Mouse (Mus musculus): ENCODE measurements around the gene Yars. TPM values are rescaled to one million over a fixed set of nuclear protein-coding genes. Genes with fewer than 3 reads are reported as not detected.
A peak's percentile ranks its signal among the peaks of the same experiment; 100 is the strongest.
"Not testable (repeated sequence)": the region's sequence is repeated elsewhere in the genome, so short reads cannot be mapped to it uniquely, and the experiment has no call there.

Yars gene
- polyA plus RNA-seq, 1 experiment from 2014 or later, result 80.2 TPM

- Histone ChIP-seq H3K27me3 (no peaks in the 10 kb centered on the region), H3K36me3 (peaks cover 24% of the 10 kb centered on the region), H3K27ac (peak overlapping the region; percentile 82; the same call in 1 of the 2 replicates), H3K4me2 (peak overlapping the region; percentile 86), H3K4me3 (replicated peaks) (peak overlapping the region; percentile 96), H3K4me1 (replicated peaks) (peaks cover 19% of the 10 kb centered on the region), H3K9me3 (no peaks in the 10 kb centered on the region), H3K9ac (replicated peaks) (peak overlapping the region; percentile 70)
- 5% methylated on average over 12 of the region's 12 CpGs for WGBS
- no peak for ATAC-seq (ENCODE audit: insufficient number of reproducible peaks, insufficient read depth, low FRiP score, low TSS enrichment, low read depth)
Measured at GRCm38 (mm10) chr4:129190538-129190937, 978 bp downstream of the Yars start.

GRCm38 (mm10) chr4:129191691-129192090, 2.1 kb downstream of the Yars start:
- Histone ChIP-seq H3K4me3 (replicated peaks) (no peak overlapping the region), H3K27me3 (no peaks in the 10 kb centered on the region), H3K27ac (no peak overlapping the region), H3K4me1 (replicated peaks) (peaks cover 19% of the 10 kb centered on the region), H3K36me3 (peaks cover 34% of the 10 kb centered on the region), H3K9ac (replicated peaks) (no peak overlapping the region), H3K4me2 (peak overlapping the region; percentile 86; the same call in 1 of the 2 replicates), H3K9me3 (no peaks in the 10 kb centered on the region)
- no peak for ATAC-seq (ENCODE audit: insufficient number of reproducible peaks, insufficient read depth, low FRiP score, low TSS enrichment, low read depth)
- WGBS, result 72% methylated on average over 5 of the region's 5 CpGs

DNA sequence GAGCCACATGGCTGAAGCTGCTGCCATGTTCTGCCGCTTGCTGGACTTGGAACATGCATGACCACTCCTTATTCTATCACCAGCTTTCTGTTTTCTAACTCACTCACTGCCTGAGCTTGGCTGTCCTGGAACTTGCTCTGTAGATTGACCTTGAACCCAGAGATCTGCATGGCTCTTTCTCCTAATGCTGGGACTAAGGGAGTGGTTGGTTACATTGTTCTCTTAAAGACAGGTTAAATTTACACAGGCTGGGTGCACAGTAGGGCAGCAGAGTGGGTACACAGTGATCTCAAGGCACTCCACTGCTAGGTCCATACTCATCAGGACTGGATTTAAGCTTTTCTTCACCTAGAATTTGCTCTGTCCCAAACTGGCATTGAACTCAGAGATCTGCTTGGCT, 4.7 kb downstream of the Yars start:
- Histone ChIP-seq H3K9ac (replicated peaks) (no peak overlapping the region), H3K36me3 (peaks cover 54% of the 10 kb centered on the region), H3K9me3 (no peaks in the 10 kb centered on the region), H3K4me2 (no peak overlapping the region), H3K4me3 (replicated peaks) (no peak overlapping the region), H3K27me3 (no peaks in the 10 kb centered on the region), H3K27ac (no peak overlapping the region), H3K4me1 (replicated peaks) (peaks cover 14% of the 10 kb centered on the region)
- no peak for ATAC-seq (ENCODE audit: insufficient number of reproducible peaks, insufficient read depth, low FRiP score, low TSS enrichment, low read depth)
- WGBS, result 95% methylated on average over 1 of the region's 1 CpGs

DNA sequence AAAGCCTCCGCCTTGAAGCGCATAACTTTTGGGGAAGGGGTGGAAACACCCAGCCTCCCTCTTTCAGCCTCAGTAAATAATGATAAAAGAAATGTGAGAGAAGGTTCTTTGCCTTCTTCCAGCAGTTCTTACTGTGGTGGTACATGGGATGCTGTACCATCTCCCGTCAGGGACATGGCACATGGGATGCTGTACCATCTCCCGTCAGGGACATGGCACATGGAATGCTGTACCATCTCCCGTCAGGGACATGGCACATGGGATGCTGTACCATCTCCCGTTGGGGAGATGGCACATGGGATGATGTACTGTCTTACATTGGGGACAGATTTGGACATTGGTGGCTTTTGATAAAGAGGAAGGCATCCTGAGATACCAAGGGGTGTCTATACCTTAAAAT, 8.0 kb downstream of the Yars start:
- no peak overlapping the region for H3K4me2 ChIP-seq
- no peak for ATAC-seq (ENCODE audit: insufficient number of reproducible peaks, insufficient read depth, low FRiP score, low TSS enrichment, low read depth)
- 96% methylated on average over 6 of the region's 6 CpGs for WGBS
- H3K4me1 ChIP-seq (replicated peaks), result no peaks in the 10 kb centered on the region
- no peaks in the 10 kb centered on the region for H3K9me3 ChIP-seq
- peaks cover 82% of the 10 kb centered on the region for H3K36me3 ChIP-seq
- no peak overlapping the region for H3K4me3 ChIP-seq (replicated peaks)
- H3K9ac ChIP-seq (replicated peaks), result no peak overlapping the region
- no peaks in the 10 kb centered on the region for H3K27me3 ChIP-seq
- H3K27ac ChIP-seq, result no peak overlapping the region

- no peaks in the 10 kb centered on the region for H3K9me3 ChIP-seq
- ATAC-seq (ENCODE audit: insufficient number of reproducible peaks, insufficient read depth, low FRiP score, low TSS enrichment, low read depth), result no peak
- H3K4me1 ChIP-seq (replicated peaks), result no peaks in the 10 kb centered on the region
- no peak overlapping the region for H3K4me3 ChIP-seq (replicated peaks)
- H3K27me3 ChIP-seq, result no peaks in the 10 kb centered on the region
- H3K27ac ChIP-seq, result no peak overlapping the region
- H3K9ac ChIP-seq (replicated peaks), result no peak overlapping the region
- peaks cover 94% of the 10 kb centered on the region for H3K36me3 ChIP-seq
- WGBS, result 94% methylated on average over 10 of the region's 10 CpGs
- H3K4me2 ChIP-seq, result no peak overlapping the region
Measured at GRCm38 (mm10) chr4:129204655-129205054, 15.1 kb downstream of the Yars start.

- H3K4me1 ChIP-seq (replicated peaks), result no peaks in the 10 kb centered on the region
- no peak overlapping the region for H3K9ac ChIP-seq (replicated peaks)
- no peak overlapping the region for H3K4me3 ChIP-seq (replicated peaks)
- no peak for ATAC-seq (ENCODE audit: insufficient number of reproducible peaks, insufficient read depth, low FRiP score, low TSS enrichment, low read depth)
- no peak overlapping the region for H3K4me2 ChIP-seq
- peaks cover 94% of the 10 kb centered on the region for H3K36me3 ChIP-seq
- no peak overlapping the region for H3K27ac ChIP-seq
- 88% methylated on average over 8 of the region's 8 CpGs for WGBS
- no peaks in the 10 kb centered on the region for H3K9me3 ChIP-seq
- no peaks in the 10 kb centered on the region for H3K27me3 ChIP-seq
Measured at GRCm38 (mm10) chr4:129206792-129207191, 17.2 kb downstream of the Yars start.

GRCm38 (mm10) chr4:129209504-129209903, 19.9 kb downstream of the Yars start:
- WGBS, result 63% methylated on average over 7 of the region's 7 CpGs

GRCm38 (mm10) chr4:129211461-129211860, 21.9 kb downstream of the Yars start:
- Histone ChIP-seq H3K27ac (no peak overlapping the region), H3K4me2 (no peak overlapping the region), H3K4me1 (replicated peaks) (no peaks in the 10 kb centered on the region), H3K36me3 (peaks cover 97% of the 10 kb centered on the region), H3K9me3 (no peaks in the 10 kb centered on the region), H3K4me3 (replicated peaks) (no peak overlapping the region), H3K27me3 (no peaks in the 10 kb centered on the region), H3K9ac (replicated peaks) (no peak overlapping the region)
- ATAC-seq (ENCODE audit: insufficient number of reproducible peaks, insufficient read depth, low FRiP score, low TSS enrichment, low read depth), result no peak
- 86% methylated on average over 4 of the region's 4 CpGs for WGBS

More at GRCm38 (mm10) chr4:129209504-129209903, 19.9 kb downstream of the Yars start:
- no peaks in the 10 kb centered on the region for H3K27me3 ChIP-seq
- no peak overlapping the region for H3K4me2 ChIP-seq
- no peak overlapping the region for H3K27ac ChIP-seq
- no peaks in the 10 kb centered on the region for H3K9me3 ChIP-seq
- H3K4me1 ChIP-seq (replicated peaks), result no peaks in the 10 kb centered on the region
- no peak for ATAC-seq (ENCODE audit: insufficient number of reproducible peaks, insufficient read depth, low FRiP score, low TSS enrichment, low read depth)
- H3K4me3 ChIP-seq (replicated peaks), result no peak overlapping the region
- no peak overlapping the region for H3K9ac ChIP-seq (replicated peaks)
- H3K36me3 ChIP-seq, result peaks cover 94% of the 10 kb centered on the region

DNA sequence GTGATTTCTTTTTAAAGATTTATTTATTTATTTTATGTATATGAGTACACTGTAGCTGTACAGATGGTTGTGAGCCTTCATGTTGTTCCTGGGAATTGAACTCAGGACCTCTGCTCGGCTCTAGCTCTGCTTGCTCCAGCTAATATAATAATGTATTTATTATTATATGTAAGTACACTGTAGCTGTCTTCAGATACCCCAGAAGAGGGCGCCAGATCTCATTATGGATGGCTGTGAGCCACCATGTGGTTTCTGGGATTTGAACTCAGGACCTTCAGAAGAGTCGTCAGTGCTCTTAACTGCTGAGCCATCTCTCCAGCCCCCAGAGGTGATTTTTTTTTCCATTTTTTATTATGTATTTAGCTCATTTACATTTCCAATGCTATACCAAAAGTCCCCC, 22.9 kb downstream of the Yars start:
- 66% methylated on average over 3 of the region's 3 CpGs for WGBS
- H3K27ac ChIP-seq; H3K4me1 ChIP-seq (replicated peaks); H3K27me3 ChIP-seq; ATAC-seq (ENCODE audit: insufficient number of reproducible peaks, insufficient read depth, low FRiP score, low TSS enrichment, low read depth); H3K9ac ChIP-seq (replicated peaks); H3K9me3 ChIP-seq; H3K4me2 ChIP-seq; H3K4me3 ChIP-seq (replicated peaks): not testable (repeated sequence)
- peaks cover 97% of the 10 kb centered on the region for H3K36me3 ChIP-seq

DNA sequence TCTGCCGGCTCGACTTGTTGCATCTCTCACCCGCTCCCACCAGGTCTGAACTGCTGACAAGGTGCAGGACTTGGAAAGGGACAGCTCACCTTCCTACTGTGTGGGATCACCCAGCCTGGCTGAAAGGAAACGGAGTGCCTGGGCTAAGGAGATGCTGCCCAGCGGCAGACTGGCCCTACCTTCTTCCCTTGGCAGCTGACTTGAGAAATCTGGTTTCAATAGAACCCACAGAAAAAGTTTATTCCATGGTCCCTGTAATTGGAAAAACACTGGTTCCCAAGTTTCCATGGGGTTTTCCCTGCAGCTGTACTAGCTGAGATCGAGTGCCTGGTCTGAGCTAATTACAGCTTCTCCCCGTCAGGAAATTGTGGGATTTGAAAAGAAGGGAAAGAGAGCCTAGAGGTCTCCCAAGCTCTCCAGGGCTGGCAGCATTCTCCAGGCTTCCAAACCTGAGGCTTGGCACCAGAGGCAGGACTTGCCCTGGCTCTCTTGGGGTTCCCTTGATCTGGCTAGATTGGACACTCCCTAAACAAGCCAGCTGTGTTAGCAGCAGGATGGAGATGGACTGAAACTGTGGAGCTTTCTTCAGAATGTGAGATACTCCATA, 29.1 kb downstream of the Yars start:
- ATAC-seq (ENCODE audit: insufficient number of reproducible peaks, insufficient read depth, low FRiP score, low TSS enrichment, low read depth), result no peak
- no peak overlapping the region for H3K9ac ChIP-seq (replicated peaks)

GRCm38 (mm10) chr4:129219198-129219597, 29.6 kb downstream of the Yars start:
- Histone ChIP-seq H3K4me1 (replicated peaks) (peaks cover 35% of the 10 kb centered on the region), H3K9me3 (no peaks in the 10 kb centered on the region), H3K4me3 (replicated peaks) (no peak overlapping the region), H3K27ac (peak overlapping the region; percentile 78), H3K9ac (replicated peaks) (no peak overlapping the region), H3K4me2 (no peak overlapping the region), H3K27me3 (peaks cover 24% of the 10 kb centered on the region), H3K36me3 (peaks cover 99% of the 10 kb centered on the region)
- WGBS, result 66% methylated on average over 10 of the region's 10 CpGs
- no peak for ATAC-seq (ENCODE audit: insufficient number of reproducible peaks, insufficient read depth, low FRiP score, low TSS enrichment, low read depth)

More for the DNA sequence above, 29.1 kb downstream of the Yars start:
- Histone ChIP-seq H3K27me3 (peaks cover 19% of the 10 kb centered on the region), H3K4me1 (replicated peaks) (peaks cover 30% of the 10 kb centered on the region), H3K4me2 (no peak overlapping the region), H3K36me3 (peaks cover 100% of the 10 kb centered on the region), H3K27ac (peak overlapping the region; percentile 78), H3K4me3 (replicated peaks) (no peak overlapping the region), H3K9me3 (no peaks in the 10 kb centered on the region)
- 46% methylated on average over 7 of the region's 7 CpGs for WGBS

All from limb, embryonic 12.5 days (tissue).